Mouse (Mus musculus): ENCODE data around the gene Arpc4. TPM values are rescaled to one million over a fixed set of nuclear protein-coding genes. Genes with fewer than 3 reads are reported as not detected.
A peak's percentile ranks its signal among the peaks of the same experiment; 100 is the strongest.
"Not testable (repeated sequence)": the region's sequence is repeated elsewhere in the genome, so short reads cannot be mapped to it uniquely, and the experiment has no call there.

The Arpc4 gene
- 265 and 270 TPM in 2 replicates for polyA plus RNA-seq (2014; fragmentation: Nextera tagmentation; extraction: Ambion mirVana)

- Histone ChIP-seq H3K27me3 (replicated peaks; ENCODE audit: control insufficient read depth, insufficient read depth, low read length) (no peaks in the 10 kb centered on the region), H3K4me3 (ENCODE audit: low read depth, low read length) (peak within 1 kb of the TSS; percentile 84), H3K9ac (ENCODE audit: low read length) (peak within 1 kb of the TSS; percentile 89), H3K4me2 (ENCODE audit: low read length) (peak within 1 kb of the TSS; percentile 73), H3K27ac (ENCODE audit: low read depth, low read length) (peak within 1 kb of the TSS; percentile 69), H3K9me3 (replicated peaks; ENCODE audit: control insufficient read depth, low read length) (no peaks in the 10 kb centered on the region), H3K36me3 (ENCODE audit: control insufficient read depth, insufficient read depth, low read length) (peaks cover 56% of the 10 kb centered on the region), H3K4me1 (ENCODE audit: control insufficient read depth, insufficient read depth, low read length) (peaks cover 11% of the 10 kb centered on the region; the same call in 1 of the 2 replicates)
- peak; percentile 96 for ATAC-seq
- WGBS: under 1% methylated on average over 61 of the region's 61 CpGs
- peak; percentile 95 for DNase-seq (ENCODE audit: low spot score)
These were observed at the start of gene Arpc4, which contains the start of gene Tada3 for GRCm38 (mm10) chr6:113377496-113378385. Arpc4 (plus strand) TSS chr6:113378115. Tada3 (minus strand) TSS chr6:113377883.

- Histone ChIP-seq H3K27me3 (replicated peaks; ENCODE audit: control insufficient read depth, insufficient read depth, low read length) (no peaks in the 10 kb centered on the region), H3K36me3 (ENCODE audit: control insufficient read depth, insufficient read depth, low read length) (peaks cover 32% of the 10 kb centered on the region), H3K9me3 (replicated peaks; ENCODE audit: control insufficient read depth, low read length) (no peaks in the 10 kb centered on the region), H3K27ac (ENCODE audit: low read depth, low read length) (no peak overlapping the region), H3K4me3 (ENCODE audit: low read depth, low read length) (no peak overlapping the region), H3K4me2 (ENCODE audit: low read length) (no peak overlapping the region), H3K9ac (ENCODE audit: low read length) (no peak overlapping the region), H3K4me1 (ENCODE audit: control insufficient read depth, insufficient read depth, low read length) (no peaks in the 10 kb centered on the region; the same call in 1 of the 2 replicates)
- ATAC-seq (no peak), DNase-seq (ENCODE audit: low spot score) (no peak)
- WGBS: 94% methylated on average over 1 of the region's 1 CpGs
These were observed 48.5 kb upstream of the Arpc4 start for GRCm38 (mm10) chr6:113329396-113329795.

GRCm38 (mm10) chr6:113330547-113330946 is 47.4 kb upstream of the Arpc4 start:
- DNase-seq (ENCODE audit: low spot score): no peak
- ATAC-seq: no peak

GRCm38 (mm10) chr6:113331721-113332120 is 46.2 kb upstream of the Arpc4 start:
- H3K4me3 ChIP-seq (ENCODE audit: low read depth, low read length): no peak overlapping the region
- H3K36me3 ChIP-seq (ENCODE audit: control insufficient read depth, insufficient read depth, low read length): peaks cover 41% of the 10 kb centered on the region
- no peak overlapping the region for H3K9ac ChIP-seq (ENCODE audit: low read length)
- H3K27ac ChIP-seq (ENCODE audit: low read depth, low read length): no peak overlapping the region
- WGBS: 94% methylated on average over 11 of the region's 11 CpGs
- no peak overlapping the region for H3K4me2 ChIP-seq (ENCODE audit: low read length)
- no peaks in the 10 kb centered on the region for H3K27me3 ChIP-seq (replicated peaks; ENCODE audit: control insufficient read depth, insufficient read depth, low read length)
- H3K4me1 ChIP-seq (ENCODE audit: control insufficient read depth, insufficient read depth, low read length): no peaks in the 10 kb centered on the region; the same call in 1 of the 2 replicates
- ATAC-seq (no peak), DNase-seq (ENCODE audit: low spot score) (no peak)
- no peaks in the 10 kb centered on the region for H3K9me3 ChIP-seq (replicated peaks; ENCODE audit: control insufficient read depth, low read length)

More at GRCm38 (mm10) chr6:113330547-113330946, 47.4 kb upstream of the Arpc4 start:
- peaks cover 33% of the 10 kb centered on the region for H3K36me3 ChIP-seq (ENCODE audit: control insufficient read depth, insufficient read depth, low read length)
- H3K9ac ChIP-seq (ENCODE audit: low read length): no peak overlapping the region
- no peak overlapping the region for H3K27ac ChIP-seq (ENCODE audit: low read depth, low read length)
- H3K27me3 ChIP-seq (replicated peaks; ENCODE audit: control insufficient read depth, insufficient read depth, low read length): no peaks in the 10 kb centered on the region
- no peaks in the 10 kb centered on the region for H3K9me3 ChIP-seq (replicated peaks; ENCODE audit: control insufficient read depth, low read length)
- no peak overlapping the region for H3K4me3 ChIP-seq (ENCODE audit: low read depth, low read length)
- H3K4me2 ChIP-seq (ENCODE audit: low read length): no peak overlapping the region
- H3K4me1 ChIP-seq (ENCODE audit: control insufficient read depth, insufficient read depth, low read length): no peaks in the 10 kb centered on the region; the same call in 1 of the 2 replicates
- 68% methylated on average over 2 of the region's 2 CpGs for WGBS

- DNase-seq (ENCODE audit: low spot score); H3K9me3 ChIP-seq (replicated peaks; ENCODE audit: control insufficient read depth, low read length); H3K4me2 ChIP-seq (ENCODE audit: low read length); H3K27me3 ChIP-seq (replicated peaks; ENCODE audit: control insufficient read depth, insufficient read depth, low read length); H3K9ac ChIP-seq (ENCODE audit: low read length); H3K4me3 ChIP-seq (ENCODE audit: low read depth, low read length); ATAC-seq; H3K4me1 ChIP-seq (ENCODE audit: control insufficient read depth, insufficient read depth, low read length): not testable (repeated sequence)
- Histone ChIP-seq H3K27ac (ENCODE audit: low read depth, low read length) (0 out of 2 replicates have a peak overlapping the region, but pooled peaks have one; percentile 46), H3K36me3 (ENCODE audit: control insufficient read depth, insufficient read depth, low read length) (peaks cover 50% of the 10 kb centered on the region)
- WGBS: 73% methylated on average over 6 of the region's 6 CpGs
These were observed 45.2 kb upstream of the Arpc4 start for GRCm38 (mm10) chr6:113332734-113333133.

DNA sequence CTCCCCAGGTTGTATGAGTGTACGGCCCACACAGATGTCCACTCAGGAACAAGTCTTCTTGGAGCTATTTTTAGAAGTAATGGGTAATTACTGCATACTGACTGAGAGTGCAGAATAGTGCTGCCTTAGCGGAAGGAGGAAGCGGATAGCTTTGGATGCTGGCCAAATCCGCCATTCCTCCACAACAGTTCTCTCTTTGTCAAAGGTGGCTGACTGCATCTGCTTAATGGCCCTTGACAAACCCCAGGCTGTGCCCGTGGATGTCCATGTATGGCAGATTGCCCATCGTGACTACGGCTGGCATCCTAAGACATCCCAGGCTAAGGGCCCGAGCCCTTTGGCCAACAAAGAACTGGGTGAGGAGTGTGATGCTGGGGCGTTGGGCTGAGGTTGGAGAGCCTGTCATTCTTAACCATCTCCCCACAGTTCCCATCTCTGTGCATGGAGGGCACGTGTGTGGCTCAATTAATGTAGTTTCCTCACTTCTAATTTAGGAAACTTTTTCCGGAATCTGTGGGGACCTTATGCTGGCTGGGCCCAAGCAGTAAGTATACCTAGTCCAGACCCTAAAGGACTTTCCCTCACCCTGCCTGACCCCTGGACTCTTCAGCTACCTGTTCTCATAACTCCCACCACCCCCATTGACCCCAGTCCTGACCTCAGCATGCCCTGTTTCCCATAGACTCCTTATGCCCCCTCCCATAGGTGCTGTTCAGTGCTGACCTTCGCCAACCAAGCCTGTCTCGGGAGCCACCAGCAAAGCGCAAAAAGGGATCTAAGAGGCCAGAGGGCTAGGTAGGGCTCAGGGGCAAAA is 44.6 kb upstream of the Arpc4 start:
- H3K36me3 ChIP-seq (ENCODE audit: control insufficient read depth, insufficient read depth, low read length): peaks cover 54% of the 10 kb centered on the region
- H3K4me2 ChIP-seq (ENCODE audit: low read length): no peak overlapping the region
- no peaks in the 10 kb centered on the region for H3K9me3 ChIP-seq (replicated peaks; ENCODE audit: control insufficient read depth, low read length)
- H3K27me3 ChIP-seq (replicated peaks; ENCODE audit: control insufficient read depth, insufficient read depth, low read length): no peaks in the 10 kb centered on the region
- WGBS: 43% methylated on average over 14 of the region's 14 CpGs
- DNase-seq (ENCODE audit: low spot score): peak; percentile 77
- H3K4me1 ChIP-seq (ENCODE audit: control insufficient read depth, insufficient read depth, low read length): no peaks in the 10 kb centered on the region; the same call in 1 of the 2 replicates
- peak; percentile 73 for ATAC-seq
- peak overlapping the region; percentile 48; the same call in 1 of the 2 replicates for H3K27ac ChIP-seq (ENCODE audit: low read depth, low read length)
- no peak overlapping the region for H3K4me3 ChIP-seq (ENCODE audit: low read depth, low read length)
- H3K9ac ChIP-seq (ENCODE audit: low read length): no peak overlapping the region

GRCm38 (mm10) chr6:113334216-113334615 is 43.7 kb upstream of the Arpc4 start:
- H3K9ac ChIP-seq (ENCODE audit: low read length): no peak overlapping the region
- DNase-seq (ENCODE audit: low spot score) (no peak), ATAC-seq (no peak)
- H3K36me3 ChIP-seq (ENCODE audit: control insufficient read depth, insufficient read depth, low read length): peaks cover 56% of the 10 kb centered on the region
- H3K9me3 ChIP-seq (replicated peaks; ENCODE audit: control insufficient read depth, low read length): no peaks in the 10 kb centered on the region
- no peak overlapping the region for H3K4me2 ChIP-seq (ENCODE audit: low read length)
- WGBS: 80% methylated on average over 6 of the region's 6 CpGs
- no peaks in the 10 kb centered on the region for H3K27me3 ChIP-seq (replicated peaks; ENCODE audit: control insufficient read depth, insufficient read depth, low read length)
- no peaks in the 10 kb centered on the region; the same call in 1 of the 2 replicates for H3K4me1 ChIP-seq (ENCODE audit: control insufficient read depth, insufficient read depth, low read length)
- H3K27ac ChIP-seq (ENCODE audit: low read depth, low read length): no peak overlapping the region
- no peak overlapping the region for H3K4me3 ChIP-seq (ENCODE audit: low read depth, low read length)

- Histone ChIP-seq H3K4me2 (ENCODE audit: low read length) (no peak overlapping the region), H3K9ac (ENCODE audit: low read length) (no peak overlapping the region), H3K4me3 (ENCODE audit: low read depth, low read length) (no peak overlapping the region), H3K27ac (ENCODE audit: low read depth, low read length) (no peak overlapping the region), H3K4me1 (ENCODE audit: control insufficient read depth, insufficient read depth, low read length) (no peaks in the 10 kb centered on the region; the same call in 1 of the 2 replicates), H3K27me3 (replicated peaks; ENCODE audit: control insufficient read depth, insufficient read depth, low read length) (no peaks in the 10 kb centered on the region), H3K9me3 (replicated peaks; ENCODE audit: control insufficient read depth, low read length) (no peaks in the 10 kb centered on the region), H3K36me3 (ENCODE audit: control insufficient read depth, insufficient read depth, low read length) (peaks cover 53% of the 10 kb centered on the region)
- 72% methylated on average over 8 of the region's 8 CpGs for WGBS
- no peak for ATAC-seq
- no peak for DNase-seq (ENCODE audit: low spot score)
These were observed 40.9 kb upstream of the Arpc4 start for GRCm38 (mm10) chr6:113336852-113337620.

Data from forebrain, embryonic 14.5 days (tissue).